Mouse (Mus musculus): ENCODE data around the gene Gm11939. TPM values are rescaled to one million over a fixed set of nuclear protein-coding genes. Genes with fewer than 3 reads are reported as not detected.
A peak's percentile ranks its signal among the peaks of the same experiment; 100 is the strongest.

Gene Gm11939
- polyA plus RNA-seq, 1 experiment from 2014 or later: not detected

GRCm38 (mm10) chr11:99557976-99558745 lies 1.1 kb downstream of the Gm11939 start:
- no peaks in the 10 kb centered on the region for H3K36me3 ChIP-seq
- no peaks in the 10 kb centered on the region for H3K27me3 ChIP-seq
- H3K27ac ChIP-seq: no peak overlapping the region
- no peak overlapping the region for H3K4me2 ChIP-seq (replicated peaks)
- ATAC-seq (ENCODE audit: low FRiP score, low read depth): no peak
- no peaks in the 10 kb centered on the region for H3K4me1 ChIP-seq
- H3K9me3 ChIP-seq: no peaks in the 10 kb centered on the region
- H3K4me3 ChIP-seq: no peak overlapping the region
- no peak overlapping the region for H3K9ac ChIP-seq
- 90% methylated on average over 3 of the region's 3 CpGs for WGBS

GRCm38 (mm10) chr11:99556753-99557152 lies 2.5 kb downstream of the Gm11939 start, which contains the start of gene Krtap3-2:
Gene Krtap3-2, minus strand, starts transcription at chr11:99556853.
- no peaks in the 10 kb centered on the region for H3K9me3 ChIP-seq
- no peak within 1 kb of the TSS for H3K9ac ChIP-seq
- WGBS: 71% methylated on average over 2 of the region's 2 CpGs
- no peak for ATAC-seq (ENCODE audit: low FRiP score, low read depth)
- no peaks in the 10 kb centered on the region for H3K36me3 ChIP-seq
- no peaks in the 10 kb centered on the region for H3K4me1 ChIP-seq
- no peaks in the 10 kb centered on the region for H3K27me3 ChIP-seq
- H3K4me2 ChIP-seq (replicated peaks): no peak within 1 kb of the TSS
- no peak within 1 kb of the TSS for H3K27ac ChIP-seq
- H3K4me3 ChIP-seq: no peak within 1 kb of the TSS

GRCm38 (mm10) chr11:99556195-99556594 lies 3.1 kb downstream of the Gm11939 start:
- Histone ChIP-seq H3K4me3 (no peak overlapping the region), H3K27me3 (no peaks in the 10 kb centered on the region), H3K9ac (no peak overlapping the region), H3K9me3 (no peaks in the 10 kb centered on the region), H3K27ac (no peak overlapping the region), H3K4me2 (replicated peaks) (no peak overlapping the region), H3K4me1 (no peaks in the 10 kb centered on the region), H3K36me3 (no peaks in the 10 kb centered on the region)
- ATAC-seq (ENCODE audit: low FRiP score, low read depth): no peak
- WGBS: 89% methylated on average over 2 of the region's 2 CpGs

GRCm38 (mm10) chr11:99550765-99551164 lies 8.5 kb downstream of the Gm11939 start, which contains the start of gene Krtap3-3:
Gene Krtap3-3, minus strand, starts transcription at chr11:99550865.
- no peaks in the 10 kb centered on the region for H3K36me3 ChIP-seq
- no peak within 1 kb of the TSS for H3K9ac ChIP-seq
- no peak within 1 kb of the TSS for H3K27ac ChIP-seq
- no peak within 1 kb of the TSS for H3K4me3 ChIP-seq
- 33% methylated on average over 4 of the region's 4 CpGs for WGBS
- ATAC-seq (ENCODE audit: low FRiP score, low read depth): no peak
- no peaks in the 10 kb centered on the region for H3K9me3 ChIP-seq
- H3K4me2 ChIP-seq (replicated peaks): no peak within 1 kb of the TSS
- no peaks in the 10 kb centered on the region for H3K27me3 ChIP-seq
- H3K4me1 ChIP-seq: no peaks in the 10 kb centered on the region

GRCm38 (mm10) chr11:99547892-99548291 lies 11.4 kb downstream of the Gm11939 start:
- no peak overlapping the region for H3K4me3 ChIP-seq

GRCm38 (mm10) chr11:99539721-99540120 lies 19.5 kb downstream of the Gm11939 start:
- WGBS: 65% methylated on average over 9 of the region's 9 CpGs
- H3K4me1 ChIP-seq: peaks cover 6% of the 10 kb centered on the region
- 0 out of 2 replicates have a peak, but pooled peaks have one; percentile 24 for ATAC-seq (ENCODE audit: low FRiP score, low read depth)

More at GRCm38 (mm10) chr11:99547892-99548291, 11.4 kb downstream of the Gm11939 start:
- H3K4me1 ChIP-seq: no peaks in the 10 kb centered on the region
- H3K27ac ChIP-seq: no peak overlapping the region
- H3K27me3 ChIP-seq: no peaks in the 10 kb centered on the region
- no peak for ATAC-seq (ENCODE audit: low FRiP score, low read depth)
- no peaks in the 10 kb centered on the region for H3K9me3 ChIP-seq
- H3K36me3 ChIP-seq: no peaks in the 10 kb centered on the region
- no peak overlapping the region for H3K9ac ChIP-seq
- H3K4me2 ChIP-seq (replicated peaks): no peak overlapping the region

GRCm38 (mm10) chr11:99521288-99521860 lies 37.9 kb downstream of the Gm11939 start, which contains the start of gene Krt39:
Gene Krt39, minus strand, starts transcription at chr11:99521338.
- H3K27ac ChIP-seq: no peak within 1 kb of the TSS
- H3K9ac ChIP-seq: no peak within 1 kb of the TSS
- no peaks in the 10 kb centered on the region; the same call in 1 of the 2 replicates for H3K27me3 ChIP-seq
- WGBS: 25% methylated on average over 13 of the region's 13 CpGs
- H3K36me3 ChIP-seq: no peaks in the 10 kb centered on the region
- H3K4me1 ChIP-seq: 0 out of 2 replicates have a peak, but pooled peaks cover 4% of the 10 kb centered on the region
- H3K4me3 ChIP-seq: no peak within 1 kb of the TSS
- ATAC-seq (ENCODE audit: low FRiP score, low read depth): no peak
- no peak within 1 kb of the TSS for H3K4me2 ChIP-seq (replicated peaks)
- H3K9me3 ChIP-seq: no peaks in the 10 kb centered on the region

More at GRCm38 (mm10) chr11:99539721-99540120, 19.5 kb downstream of the Gm11939 start:
- Histone ChIP-seq H3K9ac (no peak overlapping the region; the same call in 1 of the 2 replicates), H3K36me3 (no peaks in the 10 kb centered on the region), H3K27me3 (no peaks in the 10 kb centered on the region), H3K4me3 (no peak overlapping the region), H3K4me2 (replicated peaks) (no peak overlapping the region), H3K9me3 (no peaks in the 10 kb centered on the region), H3K27ac (no peak overlapping the region)

GRCm38 (mm10) chr11:99514098-99514497 lies 45.2 kb downstream of the Gm11939 start:
- no peaks in the 10 kb centered on the region for H3K9me3 ChIP-seq
- H3K27ac ChIP-seq: no peak overlapping the region
- H3K9ac ChIP-seq: no peak overlapping the region
- WGBS: 84% methylated on average over 8 of the region's 8 CpGs
- H3K27me3 ChIP-seq: no peaks in the 10 kb centered on the region
- H3K4me3 ChIP-seq: no peak overlapping the region
- H3K4me1 ChIP-seq: no peaks in the 10 kb centered on the region
- no peaks in the 10 kb centered on the region for H3K36me3 ChIP-seq
- no peak overlapping the region for H3K4me2 ChIP-seq (replicated peaks)
- no peak for ATAC-seq (ENCODE audit: low FRiP score, low read depth)

Other genes starting within 250 kb of the Gm11939 start
- not detected in 2 replicates for gene Krt25, start 236.5 kb downstream of the Gm11939 start, polyA plus RNA-seq (2015; fragmentation: Nextera tagmentation; extraction: Ambion mirVana)
- not detected in 2 replicates for gene Krt26, start 221.5 kb downstream of the Gm11939 start, polyA plus RNA-seq (2015; fragmentation: Nextera tagmentation; extraction: Ambion mirVana)
- gene Krt27, start 208.4 kb downstream of the Gm11939 start, polyA plus RNA-seq (2015; fragmentation: Nextera tagmentation; extraction: Ambion mirVana): not detected in 2 replicates
- gene Krt28, start 184.6 kb downstream of the Gm11939 start, polyA plus RNA-seq (2015; fragmentation: Nextera tagmentation; extraction: Ambion mirVana): 0.19 and 0.20 TPM in 2 replicates
- gene Krt10, start 170.1 kb downstream of the Gm11939 start, polyA plus RNA-seq (2015; fragmentation: Nextera tagmentation; extraction: Ambion mirVana): 29.7 and 30.8 TPM in 2 replicates
- not detected in 2 replicates for gene Krt12, start 137.2 kb downstream of the Gm11939 start, polyA plus RNA-seq (2015; fragmentation: Nextera tagmentation; extraction: Ambion mirVana)
- 0.34 and 0.47 TPM in 2 replicates for gene Krt20, start 121.3 kb downstream of the Gm11939 start, polyA plus RNA-seq (2015; fragmentation: Nextera tagmentation; extraction: Ambion mirVana)
- 0.28 and 0.33 TPM in 2 replicates for gene Krt23, start 66.3 kb downstream of the Gm11939 start, polyA plus RNA-seq (2015; fragmentation: Nextera tagmentation; extraction: Ambion mirVana)
- gene Krt39, start 38.1 kb downstream of the Gm11939 start, polyA plus RNA-seq (2015; fragmentation: Nextera tagmentation; extraction: Ambion mirVana): not detected in 2 replicates
- gene Krt40, start 16.3 kb downstream of the Gm11939 start, polyA plus RNA-seq (2015; fragmentation: Nextera tagmentation; extraction: Ambion mirVana): not detected in 2 replicates
- not detected in 2 replicates for gene Krtap3-3, start 8.6 kb downstream of the Gm11939 start, polyA plus RNA-seq (2015; fragmentation: Nextera tagmentation; extraction: Ambion mirVana)
- not detected in 2 replicates for gene Krtap3-2, start 2.6 kb downstream of the Gm11939 start, polyA plus RNA-seq (2015; fragmentation: Nextera tagmentation; extraction: Ambion mirVana)
- not detected in 2 replicates for gene Krtap3-1, start 7.2 kb upstream of the Gm11939 start, polyA plus RNA-seq (2015; fragmentation: Nextera tagmentation; extraction: Ambion mirVana)
- not detected in 2 replicates for gene Krtap1-5, start 21.6 kb upstream of the Gm11939 start, polyA plus RNA-seq (2015; fragmentation: Nextera tagmentation; extraction: Ambion mirVana)
- not detected in 2 replicates for gene Krtap1-4, start 24.2 kb upstream of the Gm11939 start, polyA plus RNA-seq (2015; fragmentation: Nextera tagmentation; extraction: Ambion mirVana)
- gene Krtap1-3, start 31.9 kb upstream of the Gm11939 start, polyA plus RNA-seq (2015; fragmentation: Nextera tagmentation; extraction: Ambion mirVana): not detected in 2 replicates
- gene Krtap9-3, start 38.6 kb upstream of the Gm11939 start, polyA plus RNA-seq (2015; fragmentation: Nextera tagmentation; extraction: Ambion mirVana): not detected in 2 replicates
- gene Gm11938, start 43.8 kb upstream of the Gm11939 start, polyA plus RNA-seq (2015; fragmentation: Nextera tagmentation; extraction: Ambion mirVana): not detected in 2 replicates
- not detected in 2 replicates for gene Gm11937, start 50.7 kb upstream of the Gm11939 start, polyA plus RNA-seq (2015; fragmentation: Nextera tagmentation; extraction: Ambion mirVana)
- not detected in 2 replicates for gene Krtap2-4, start 55.4 kb upstream of the Gm11939 start, polyA plus RNA-seq (2015; fragmentation: Nextera tagmentation; extraction: Ambion mirVana)
- gene Gm11562, start 61.0 kb upstream of the Gm11939 start, polyA plus RNA-seq (2015; fragmentation: Nextera tagmentation; extraction: Ambion mirVana): not detected in 2 replicates
- gene Krtap4-1, start 68.8 kb upstream of the Gm11939 start, polyA plus RNA-seq (2015; fragmentation: Nextera tagmentation; extraction: Ambion mirVana): not detected in 2 replicates
- gene Krtap4-2, start 75.6 kb upstream of the Gm11939 start, polyA plus RNA-seq (2015; fragmentation: Nextera tagmentation; extraction: Ambion mirVana): not detected in 2 replicates
- not detected in 2 replicates for gene Krtap4-7, start 84.6 kb upstream of the Gm11939 start, polyA plus RNA-seq (2015; fragmentation: Nextera tagmentation; extraction: Ambion mirVana)
- gene Gm11555, start 90.8 kb upstream of the Gm11939 start, polyA plus RNA-seq (2015; fragmentation: Nextera tagmentation; extraction: Ambion mirVana): not detected in 2 replicates
- not detected in 2 replicates for gene Gm11563, start 99.5 kb upstream of the Gm11939 start, polyA plus RNA-seq (2015; fragmentation: Nextera tagmentation; extraction: Ambion mirVana)
- not detected in 2 replicates for gene Krtap4-6, start 106.5 kb upstream of the Gm11939 start, polyA plus RNA-seq (2015; fragmentation: Nextera tagmentation; extraction: Ambion mirVana)
- gene Gm14190, start 131.3 kb upstream of the Gm11939 start, polyA plus RNA-seq (2015; fragmentation: Nextera tagmentation; extraction: Ambion mirVana): not detected in 2 replicates
- not detected in 2 replicates for gene Gm14180, start 174.8 kb upstream of the Gm11939 start, polyA plus RNA-seq (2015; fragmentation: Nextera tagmentation; extraction: Ambion mirVana)
- not detected in 2 replicates for gene Gm11595, start 213.4 kb upstream of the Gm11939 start, polyA plus RNA-seq (2015; fragmentation: Nextera tagmentation; extraction: Ambion mirVana)
- gene Krtap4-8, start 221.2 kb upstream of the Gm11939 start, polyA plus RNA-seq (2015; fragmentation: Nextera tagmentation; extraction: Ambion mirVana): not detected in 2 replicates
- not detected in 2 replicates for gene Krtap4-9, start 225.7 kb upstream of the Gm11939 start, polyA plus RNA-seq (2015; fragmentation: Nextera tagmentation; extraction: Ambion mirVana)
- not detected in 2 replicates for gene Gm11596, start 234.0 kb upstream of the Gm11939 start, polyA plus RNA-seq (2015; fragmentation: Nextera tagmentation; extraction: Ambion mirVana)
- not detected in 2 replicates for gene Gm11569, start 239.5 kb upstream of the Gm11939 start, polyA plus RNA-seq (2015; fragmentation: Nextera tagmentation; extraction: Ambion mirVana)
- gene Gm11554, start 245.0 kb upstream of the Gm11939 start, polyA plus RNA-seq (2015; fragmentation: Nextera tagmentation; extraction: Ambion mirVana): not detected in 2 replicates

All from limb, embryonic 13.5 days (tissue).